Mouse (Mus musculus): ENCODE data around the gene Npb.
"Not testable (repeated sequence)": the region's sequence is repeated elsewhere in the genome, so short reads cannot be mapped to it uniquely, and the experiment has no call there.

- TF ChIP-seq CTCF (IDR thresholded peaks at IDR 0.05; ENCODE audit: low read depth, low read length); GATA1 (IDR thresholded peaks at IDR 0.05; ENCODE audit: borderline replicate concordance, low read length); TAL1 (conservative IDR thresholded peaks at IDR 0.05; ENCODE audit: low read depth, low read length); POLR2AphosphoS5 (IDR thresholded peaks at IDR 0.05; ENCODE audit: insufficient replicate concordance, low read depth, low read length); GATA2 (IDR thresholded peaks at IDR 0.05; ENCODE audit: borderline replicate concordance, low read depth, low read length): not testable (repeated sequence)
Measured at GRCm38 (mm10) chr11:120558843-120559242, 49.4 kb upstream of the Npb start.
